Mouse (Mus musculus): Measurements from ENCODE around the gene Dct.

GRCm38 (mm10) chr14:118019314-118019713 is 32.7 kb downstream of the Dct start:
- TF ChIP-seq POLR2A (IDR thresholded peaks at IDR 0.05; ENCODE audit: control insufficient read depth, extremely low read depth, insufficient read depth, low read length, poor library complexity) (no peak), CTCF (IDR thresholded peaks at IDR 0.05; ENCODE audit: borderline replicate concordance, control insufficient read depth, extremely low read depth, insufficient read depth, low read length, poor library complexity) (no peak)
